Mouse (Mus musculus) hindbrain, embryonic 13.5 days (tissue): ENCODE measurements around the gene Slc5a6. TPM values are rescaled to one million over a fixed set of nuclear protein-coding genes. Genes with fewer than 3 reads are reported as not detected.

Experiments used
- ATAC-seq: fragments of 200-750 bp; cut with Nextera tagmentation; 2 replicates; pipeline ENCODE4 v1.8.0; 2017; ENCODE audit warnings: moderate TSS enrichment; ENCODE audit not compliant: low FRiP score
- H3K27ac ChIP-seq: fragments of 300-500 bp; sonication (generic); 2 replicates; pipeline ENCODE4 v1.5.1; 2015; ENCODE audit warnings: inconsistent platforms, mild to moderate bottlenecking, moderate library complexity
- H3K27me3 ChIP-seq: fragments of 300-500 bp; sonication (generic); 2 replicates; pipeline ENCODE4 v1.6.1; 2015; ENCODE audit warnings: mild to moderate bottlenecking, inconsistent platforms
- H3K36me3 ChIP-seq: fragments of 300-500 bp; sonication (generic); 2 replicates; pipeline ENCODE4 v1.6.1; 2015; ENCODE audit warnings: mild to moderate bottlenecking, inconsistent platforms
- H3K4me1 ChIP-seq: fragments of 300-500 bp; sonication (generic); replicated peaks from 2 replicates; pipeline ENCODE4 v1.6.1; 2015; ENCODE audit warnings: inconsistent platforms
- H3K4me2 ChIP-seq: fragments of 300-500 bp; sonication (generic); 2 replicates; pipeline ENCODE4 v1.6.1; 2015; ENCODE audit warnings: inconsistent platforms, mild to moderate bottlenecking, moderate library complexity
- H3K4me3 ChIP-seq: fragments of 300-500 bp; sonication (generic); 2 replicates; pipeline ENCODE4 v1.5.1; 2015; ENCODE audit warnings: mild to moderate bottlenecking, inconsistent platforms
- H3K9ac ChIP-seq: fragments of 300-500 bp; sonication (generic); 2 replicates; pipeline ENCODE4 v1.6.1; 2015; ENCODE audit warnings: mild to moderate bottlenecking, inconsistent platforms
- H3K9me3 ChIP-seq: fragments of 300-500 bp; sonication (generic); 2 replicates; pipeline ENCODE4 v1.6.1; 2016; ENCODE audit warnings: inconsistent platforms
- WGBS: fragments of 180-500 bp; shearing (Covaris S2); methylation state at CpG from one replicate; pipeline ENCODE4 v1.1.7; 2015; 5-methylcytosine and 5-hydroxymethylcytosine counted together
- polyA plus RNA-seq: library from polyadenylated mRNA; unstranded; fragments of >200 nt; fragmentation: Nextera tagmentation; extraction: Ambion mirVana; gene quantifications from 2 replicates; pipeline ENCODE4 v1.2.1, GENCODE M21; 2015

Gene Slc5a6
- polyA plus RNA-seq, 1 experiment from 2014 or later = 18.1 TPM

DNA sequence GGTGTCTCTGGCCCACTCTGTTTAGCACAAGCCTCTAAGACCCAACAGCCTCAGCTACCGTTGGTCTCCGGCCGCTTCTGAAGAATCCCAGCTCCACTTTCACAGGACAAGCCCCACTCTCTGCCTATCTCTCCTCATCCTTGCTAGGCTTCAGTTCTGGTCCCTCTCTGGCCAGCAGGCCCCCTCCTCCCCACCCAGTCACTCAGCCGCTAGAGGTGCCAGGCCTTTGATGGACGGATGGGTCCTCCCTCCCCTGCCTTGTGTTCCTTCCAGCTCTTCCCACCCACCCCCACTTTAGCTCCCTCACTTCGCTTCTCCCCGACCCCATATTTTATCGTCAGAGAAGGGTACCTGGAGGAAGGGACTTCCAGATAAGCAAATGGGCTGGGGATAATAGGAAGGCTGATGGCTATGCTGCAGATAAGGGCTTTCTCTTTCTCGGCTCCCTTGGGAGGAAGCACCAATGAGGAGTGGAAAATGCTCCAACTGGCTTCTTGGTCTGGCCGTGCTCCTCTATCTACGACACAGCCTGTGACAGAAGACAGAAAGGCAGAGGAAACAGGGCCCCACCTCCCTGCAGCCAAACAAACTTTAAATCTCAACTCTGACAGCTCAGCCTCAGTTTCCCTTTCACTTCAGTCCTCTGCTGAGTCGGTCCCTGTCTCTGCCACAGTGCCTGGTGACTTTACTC lies 34.4 kb upstream of the Slc5a6 start:
- Histone ChIP-seq H3K27me3 (no peaks in the 10 kb centered on the region; the same call in 1 of the 2 replicates), H3K4me3 (no peak overlapping the region), H3K4me2 (no peak overlapping the region; the same call in 1 of the 2 replicates), H3K27ac (peak overlapping the region; percentile 85), H3K9ac (peak overlapping the region; percentile 49; the same call in 1 of the 2 replicates), H3K9me3 (no peaks in the 10 kb centered on the region), H3K4me1 (peaks cover 27% of the 10 kb centered on the region), H3K36me3 (peaks cover 15% of the 10 kb centered on the region)
- ATAC-seq = peak; percentile 31; the same call in 1 of the 2 replicates
- 37% methylated on average over 12 of the region's 12 CpGs for WGBS

GRCm38 (mm10) chr5:31082355-31082754 lies 33.6 kb upstream of the Slc5a6 start:
- peak overlapping the region; percentile 49; the same call in 1 of the 2 replicates for H3K9ac ChIP-seq
- H3K27ac ChIP-seq = peak overlapping the region; percentile 85
- no peaks in the 10 kb centered on the region for H3K27me3 ChIP-seq
- H3K4me2 ChIP-seq = no peak overlapping the region
- H3K9me3 ChIP-seq = no peaks in the 10 kb centered on the region
- H3K36me3 ChIP-seq = peaks cover 20% of the 10 kb centered on the region
- peaks cover 27% of the 10 kb centered on the region for H3K4me1 ChIP-seq
- H3K4me3 ChIP-seq = no peak overlapping the region
- WGBS = 15% methylated on average over 5 of the region's 5 CpGs
- ATAC-seq = peak; percentile 50

- Histone ChIP-seq H3K27ac (no peak overlapping the region), H3K36me3 (peaks cover 29% of the 10 kb centered on the region), H3K9me3 (no peaks in the 10 kb centered on the region), H3K4me2 (no peak overlapping the region), H3K9ac (no peak overlapping the region), H3K4me1 (peaks cover 22% of the 10 kb centered on the region), H3K4me3 (no peak overlapping the region), H3K27me3 (no peaks in the 10 kb centered on the region)
- no peak for ATAC-seq
- WGBS = 67% methylated on average over 3 of the region's 3 CpGs
These were observed 32.7 kb upstream of the Slc5a6 start for GRCm38 (mm10) chr5:31081386-31081785.

DNA sequence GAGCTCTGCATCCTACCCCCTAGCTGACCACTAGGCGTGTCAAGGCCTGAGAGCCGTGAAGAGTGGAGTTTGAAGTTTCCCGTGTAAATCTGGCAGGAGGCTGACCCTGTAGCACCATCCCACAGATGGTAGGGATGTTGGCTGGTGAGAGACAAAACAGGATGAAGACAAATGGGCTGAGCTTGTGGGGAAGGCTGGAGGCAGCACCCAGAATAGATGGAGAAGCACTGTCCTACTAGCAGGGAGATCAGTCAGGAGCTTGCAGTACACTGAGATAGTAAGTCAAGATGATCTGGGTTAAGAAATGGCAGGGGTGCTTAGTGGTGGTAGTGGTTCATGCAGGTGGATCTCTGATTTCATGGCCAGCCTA lies 32.1 kb upstream of the Slc5a6 start:
- H3K4me1 ChIP-seq = peaks cover 19% of the 10 kb centered on the region
- no peak overlapping the region for H3K9ac ChIP-seq
- peaks cover 35% of the 10 kb centered on the region for H3K36me3 ChIP-seq
- 70% methylated on average over 3 of the region's 3 CpGs for WGBS
- no peaks in the 10 kb centered on the region for H3K9me3 ChIP-seq
- ATAC-seq = no peak
- H3K27me3 ChIP-seq = no peaks in the 10 kb centered on the region
- H3K27ac ChIP-seq = no peak overlapping the region
- no peak overlapping the region for H3K4me3 ChIP-seq
- no peak overlapping the region for H3K4me2 ChIP-seq

GRCm38 (mm10) chr5:31080059-31080794 lies 31.5 kb upstream of the Slc5a6 start:
- ATAC-seq = no peak
- no peak overlapping the region for H3K9ac ChIP-seq
- H3K4me3 ChIP-seq = no peak overlapping the region
- no peak overlapping the region for H3K4me2 ChIP-seq
- H3K27me3 ChIP-seq = no peaks in the 10 kb centered on the region
- WGBS = 89% methylated on average over 13 of the region's 13 CpGs
- peaks cover 41% of the 10 kb centered on the region for H3K36me3 ChIP-seq
- H3K9me3 ChIP-seq = no peaks in the 10 kb centered on the region
- H3K4me1 ChIP-seq = peaks cover 19% of the 10 kb centered on the region
- no peak overlapping the region for H3K27ac ChIP-seq

DNA sequence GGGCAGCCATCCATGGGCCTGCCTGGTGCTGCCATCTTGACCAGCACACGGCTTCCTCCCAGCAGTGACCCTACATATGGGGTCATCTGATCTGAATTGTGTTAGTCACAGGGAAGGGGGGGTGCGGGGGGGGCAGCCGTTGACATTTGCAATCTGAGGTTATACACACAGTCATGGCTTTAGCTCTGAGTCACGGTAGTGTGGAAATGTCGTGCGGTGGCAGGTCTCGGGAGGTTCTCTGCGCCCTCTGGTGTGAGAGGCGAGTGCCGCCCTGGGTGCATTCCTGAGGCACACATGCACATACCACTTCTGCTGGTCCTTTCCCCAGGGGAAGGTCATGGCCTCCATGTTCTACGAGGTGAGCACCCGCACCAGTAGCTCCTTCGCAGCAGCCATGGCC lies 27.6 kb upstream of the Slc5a6 start:
- WGBS = 88% methylated on average over 13 of the region's 13 CpGs
- Histone ChIP-seq H3K36me3 (peaks cover 80% of the 10 kb centered on the region), H3K27me3 (no peaks in the 10 kb centered on the region), H3K4me2 (no peak overlapping the region), H3K9ac (no peak overlapping the region), H3K27ac (no peak overlapping the region), H3K4me3 (no peak overlapping the region), H3K4me1 (no peaks in the 10 kb centered on the region), H3K9me3 (no peaks in the 10 kb centered on the region)
- ATAC-seq = no peak

GRCm38 (mm10) chr5:31073176-31073575 lies 24.5 kb upstream of the Slc5a6 start:
- Histone ChIP-seq H3K9ac (no peak overlapping the region), H3K27me3 (no peaks in the 10 kb centered on the region), H3K27ac (no peak overlapping the region), H3K4me3 (no peak overlapping the region), H3K9me3 (no peaks in the 10 kb centered on the region), H3K36me3 (peaks cover 100% of the 10 kb centered on the region), H3K4me2 (no peak overlapping the region), H3K4me1 (no peaks in the 10 kb centered on the region)
- WGBS = 92% methylated on average over 12 of the region's 12 CpGs
- no peak for ATAC-seq

DNA sequence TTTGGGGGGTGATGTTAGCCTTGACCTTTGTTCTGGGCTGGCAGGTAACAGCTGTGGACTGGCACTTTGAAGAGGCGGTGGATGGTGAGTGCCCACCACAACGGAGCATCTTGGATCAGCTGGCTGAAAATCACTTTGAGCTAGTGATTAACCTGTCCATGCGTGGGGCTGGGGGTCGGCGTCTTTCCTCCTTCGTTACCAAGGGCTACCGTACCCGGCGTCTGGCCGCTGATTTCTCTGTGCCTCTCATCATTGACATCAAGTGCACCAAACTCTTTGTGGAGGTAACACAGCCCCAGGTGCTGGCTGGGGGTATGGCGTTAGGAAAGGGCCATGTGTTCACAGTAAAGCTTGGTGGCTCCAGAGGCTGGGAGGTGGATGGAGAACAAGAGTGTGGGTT lies 23.1 kb upstream of the Slc5a6 start:
- Histone ChIP-seq H3K36me3 (peaks cover 100% of the 10 kb centered on the region), H3K9me3 (no peaks in the 10 kb centered on the region), H3K4me3 (no peak overlapping the region), H3K4me1 (no peaks in the 10 kb centered on the region), H3K9ac (no peak overlapping the region), H3K4me2 (no peak overlapping the region), H3K27ac (no peak overlapping the region), H3K27me3 (no peaks in the 10 kb centered on the region)
- ATAC-seq = no peak
- WGBS = 94% methylated on average over 11 of the region's 11 CpGs

- Histone ChIP-seq H3K27ac (no peak overlapping the region), H3K36me3 (peaks cover 100% of the 10 kb centered on the region), H3K9me3 (no peaks in the 10 kb centered on the region), H3K4me3 (no peak overlapping the region), H3K4me1 (no peaks in the 10 kb centered on the region), H3K9ac (no peak overlapping the region), H3K4me2 (no peak overlapping the region), H3K27me3 (no peaks in the 10 kb centered on the region)
- 96% methylated on average over 2 of the region's 2 CpGs for WGBS
- ATAC-seq = no peak
These were observed 22.3 kb upstream of the Slc5a6 start for GRCm38 (mm10) chr5:31071059-31071458.

- H3K9me3 ChIP-seq = no peaks in the 10 kb centered on the region
- no peaks in the 10 kb centered on the region for H3K4me1 ChIP-seq
- no peak overlapping the region for H3K27ac ChIP-seq
- WGBS = 96% methylated on average over 3 of the region's 3 CpGs
- H3K36me3 ChIP-seq = peaks cover 94% of the 10 kb centered on the region
- H3K9ac ChIP-seq = no peak overlapping the region
- no peak for ATAC-seq
- H3K4me3 ChIP-seq = no peak overlapping the region
- no peaks in the 10 kb centered on the region for H3K27me3 ChIP-seq
- no peak overlapping the region for H3K4me2 ChIP-seq
These were observed 21.1 kb upstream of the Slc5a6 start for GRCm38 (mm10) chr5:31069810-31070209.

- Histone ChIP-seq H3K4me3 (peak overlapping the region; percentile 67), H3K36me3 (peaks cover 37% of the 10 kb centered on the region), H3K27ac (0 out of 2 replicates have a peak overlapping the region, but pooled peaks have one; percentile 83), H3K9ac (peak overlapping the region; percentile 83), H3K4me1 (peaks cover 21% of the 10 kb centered on the region), H3K9me3 (no peaks in the 10 kb centered on the region), H3K4me2 (peak overlapping the region; percentile 94), H3K27me3 (no peaks in the 10 kb centered on the region)
- ATAC-seq = peak; percentile 6; the same call in 1 of the 2 replicates
- WGBS = 21% methylated on average over 19 of the region's 19 CpGs
These were observed 6.8 kb upstream of the Slc5a6 start for GRCm38 (mm10) chr5:31055216-31056140.
